ENCODE assay signal across 9 mouse cellular contexts in genomic region chr17:66510221-66510683, GRCm38 (mm10). TPM values are rescaled to one million over a fixed set of nuclear protein-coding genes. Genes with fewer than 3 reads are reported as not detected.
A peak's percentile ranks its signal among the peaks of the same experiment; 100 is the strongest.
DNase-seq lines count a peak whose midpoint lies in the region; ATAC-seq and TF ChIP-seq lines count a peak whose summit lies in the region.
"Had no signal": no experiment of that assay in that cellular context is flagged by ENCODE, and none has a peak within 500 bp of the region (broad histone marks: within the 10 kb centered on the region; RNA-seq: fewer than 3 reads in every experiment).

No protein-coding gene starts in this region.

- H3K9me3 ChIP-seq in forebrain, postnatal 0 days (ENCODE audit: low read length): no peaks in the 10 kb centered on the region
- H3K9me3 ChIP-seq in neural tube, embryonic 15.5 days (replicated peaks): no peaks in the 10 kb centered on the region

- 35% methylated on average over 10 of the region's 10 CpGs for WGBS in forebrain, postnatal 0 days
- WGBS in neural tube, embryonic 15.5 days: 41% methylated on average over 10 of the region's 10 CpGs

- H3K4me2 ChIP-seq in forebrain, postnatal 0 days (ENCODE audit: low read depth): no peak overlapping the region
- no peak overlapping the region for H3K4me2 ChIP-seq in neural tube, embryonic 15.5 days

- POLR2A ChIA-PET in Patski (lab: Charles Lee): no interaction called here

- H3K4me3 ChIP-seq in forebrain, postnatal 0 days (ENCODE audit: low read depth, low read length): no peak overlapping the region
- no peak overlapping the region for H3K4me3 ChIP-seq in neural tube, embryonic 15.5 days (replicated peaks)
- H3K4me3 ChIP-seq: erythroblast, embryonic 14.5 days had no signal

- no peaks in the 10 kb centered on the region for H3K27me3 ChIP-seq in Patski
- no peaks in the 10 kb centered on the region for H3K27me3 ChIP-seq in forebrain, postnatal 0 days (ENCODE audit: insufficient read depth, low read length)
- no peaks in the 10 kb centered on the region for H3K27me3 ChIP-seq in neural tube, embryonic 15.5 days (replicated peaks)

- TF ChIP-seq CTCF in Patski (IDR thresholded peaks at IDR 0.05): no peak
- no peak for TF ChIP-seq CTCF in forebrain, postnatal 0 days (IDR thresholded peaks at IDR 0.05; ENCODE audit: low read depth)

- no peak overlapping the region for H3K9ac ChIP-seq in forebrain, postnatal 0 days
- no peak overlapping the region for H3K9ac ChIP-seq in neural tube, embryonic 15.5 days (replicated peaks)

- in situ Hi-C loops in Patski (cut with MboI; ENCODE audit: low pct_unique_long_range_greater_than_20kb): no loop called here

- CTCF ChIA-PET in Patski (lab: Charles Lee): interaction anchor here (1.4 kb wide), 2 partner anchors 9 to 12 kb away, joined by 3 to 8 read pairs; partner anchors contain the start of gene Rab12

- peak; percentile 7 for ATAC-seq in Patski
- peak; percentile 63 for ATAC-seq in forebrain, postnatal 0 days
- peak; percentile 61 for ATAC-seq in neural tube, embryonic 15.5 days (ENCODE audit: low FRiP score)

- no peak overlapping the region; the same call in 1 of the 2 replicates for H3K27ac ChIP-seq in forebrain, postnatal 0 days (ENCODE audit: low read depth, low read length)
- H3K27ac ChIP-seq in neural tube, embryonic 15.5 days (replicated peaks): peak overlapping the region; percentile 59

- DNase-seq in heart, adult 18-20 months: peak; percentile 60 to 68
- no peak for DNase-seq in heart, adult 9 months (ENCODE audit: low spot score in 2 of 2)
- DNase-seq in Patski (ENCODE audit: low read depth, low spot score): peak; percentile 57
- DNase-seq in forebrain, postnatal 0 days: peak; percentile 14
- peak; percentile 42 to 52 for DNase-seq in kidney, postnatal 25 days
- DNase-seq in urinary bladder, postnatal 10 days (ENCODE audit: low spot score): no peak
- DNase-seq in gastrocnemius, postnatal 10 days: no peak

- peaks cover 7% of the 10 kb centered on the region for H3K36me3 ChIP-seq in forebrain, postnatal 0 days (ENCODE audit: insufficient read depth)
- H3K36me3 ChIP-seq in neural tube, embryonic 15.5 days: peaks cover 9% of the 10 kb centered on the region

- H3K4me1 ChIP-seq in forebrain, postnatal 0 days (ENCODE audit: insufficient read depth): no peaks in the 10 kb centered on the region
- peaks cover 16% of the 10 kb centered on the region for H3K4me1 ChIP-seq in neural tube, embryonic 15.5 days

RNA-seq across cellular contexts. Expression of gene Rab12, which starts 9.3 kb away (rescaled TPM):
- total RNA-seq in heart, adult 18-20 months (2021): 100 to 1,000 TPM; 204 to 226 TPM
- 79.8 TPM for polyA plus RNA-seq in Patski (2021)
- total RNA-seq in forebrain, postnatal 0 days (2014; rRNA removed): 132 and 148 TPM in 2 replicates
- polyA plus RNA-seq in forebrain, postnatal 0 days (2015; fragmentation: Nextera tagmentation; extraction: Ambion mirVana): 86.4 and 94.5 TPM in 2 replicates
- polyA plus RNA-seq in neural tube, embryonic 15.5 days (2015; fragmentation: Nextera tagmentation; extraction: Ambion mirVana): 72.6 and 82.6 TPM in 2 replicates
- total RNA-seq in gastrocnemius, postnatal 10 days (2021): 100 to 1,000 TPM in 1 of 2 experiments, 10 to 100 TPM in 1; 98.4 to 111 TPM

Comparison
In these comparisons a context has a peak if more than half of its experiments do, and no peak if none do; other contexts are left out.
1. DNase-seq: peak in heart, adult 18-20 months (2 of 2), Patski (single experiment), forebrain, postnatal 0 days (single experiment) and kidney, postnatal 25 days (2 of 2); none in heart, adult 9 months (0 of 2), urinary bladder, postnatal 10 days (single experiment) and gastrocnemius, postnatal 10 days (single experiment).
2. ATAC-seq: peak in every context shown above with its lines; median percentile 63 in forebrain, postnatal 0 days; 61 in neural tube, embryonic 15.5 days; 7 in Patski.